Mouse (Mus musculus): ENCODE data around the gene Gli2.

The Gli2 gene

DNA sequence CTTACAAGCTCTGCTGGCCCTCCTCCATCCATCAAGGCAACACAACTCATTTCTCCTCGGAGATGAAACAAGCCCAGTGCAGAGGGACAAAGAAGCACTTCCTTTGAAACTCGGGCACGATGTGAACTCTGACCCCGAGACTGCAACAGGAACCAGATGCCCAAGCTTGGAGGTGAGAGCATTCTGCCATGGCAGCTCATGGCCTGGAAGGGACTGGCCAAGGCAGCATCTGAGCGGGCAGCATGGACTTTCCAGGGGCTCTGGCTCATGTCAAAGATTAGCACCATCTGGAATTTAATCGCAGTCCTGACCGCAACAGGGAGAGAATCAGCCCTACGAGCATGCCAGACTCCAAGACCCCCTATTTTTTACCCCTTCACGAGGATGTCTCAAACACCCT lies 148.5 kb downstream of the Gli2 start:
- DNase-seq (ENCODE audit: low read depth in 1 of 2, low spot score in 2 of 2) = no peak

DNA sequence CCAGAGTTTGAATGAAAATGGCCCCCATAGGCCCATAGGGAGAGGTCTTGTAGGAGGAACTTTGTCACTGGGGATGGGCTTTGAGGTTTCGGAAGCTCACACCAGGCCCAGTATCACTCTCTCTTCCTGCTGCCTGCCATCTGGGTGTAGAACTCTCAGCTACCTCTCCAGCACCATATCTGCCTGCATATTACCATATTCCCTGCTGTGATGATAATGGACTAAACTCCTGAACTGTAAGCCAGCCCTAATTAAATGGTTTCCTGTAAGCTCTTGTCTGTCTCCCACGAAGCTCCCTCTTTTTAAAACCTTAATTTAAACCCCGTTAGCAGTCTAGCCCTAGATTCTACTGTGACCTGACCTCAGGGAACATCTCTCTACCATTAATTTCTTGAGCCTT lies 149.0 kb downstream of the Gli2 start:
- no peak for DNase-seq (ENCODE audit: low read depth in 1 of 2, low spot score in 2 of 2)

DNA sequence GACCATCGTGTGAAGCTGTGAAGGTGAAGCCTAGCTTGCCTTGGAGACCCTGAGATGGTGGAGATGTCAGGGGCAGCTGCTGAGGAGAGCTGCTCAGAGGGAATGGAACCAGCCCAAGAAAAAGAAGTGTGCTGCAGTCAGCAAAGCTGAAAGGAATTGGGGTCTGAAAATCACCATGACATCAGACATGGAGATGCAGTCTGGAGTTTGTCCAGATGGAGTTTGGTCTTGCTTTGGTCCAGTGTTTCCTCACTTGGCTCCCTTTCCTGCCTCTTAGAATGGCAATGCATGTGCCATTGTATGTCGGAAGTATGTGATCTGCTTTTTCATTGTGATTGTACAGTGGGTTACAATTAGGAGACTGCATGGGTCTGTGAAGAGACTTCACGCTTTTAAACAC lies 149.7 kb downstream of the Gli2 start:
- DNase-seq (ENCODE audit: low read depth in 1 of 2, low spot score in 2 of 2) = no peak

GRCm38 (mm10) chr1:118901868-118902586 lies 151.4 kb downstream of the Gli2 start:
- no peak for DNase-seq (ENCODE audit: low read depth in 1 of 2, low spot score in 2 of 2)

DNA sequence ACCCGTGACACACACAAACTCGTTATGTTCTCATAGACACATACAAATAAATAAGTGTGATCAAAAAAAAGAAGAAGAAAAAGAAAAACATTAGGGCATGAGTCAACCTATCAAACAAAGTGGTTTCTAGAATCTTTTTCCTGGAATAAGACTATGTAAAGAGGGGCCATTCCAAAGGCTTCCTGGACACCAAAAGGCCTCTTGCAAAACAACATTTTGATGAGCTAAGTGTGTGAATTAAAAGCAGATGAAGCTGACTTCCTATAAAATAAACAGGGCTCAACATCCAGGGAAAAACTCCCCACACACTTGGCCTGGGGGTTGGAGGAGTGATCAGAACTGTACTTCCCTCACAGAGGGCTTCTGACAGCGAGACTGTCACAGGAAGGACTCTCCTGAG lies 155.1 kb downstream of the Gli2 start:
- DNase-seq (ENCODE audit: low read depth in 1 of 2, low spot score in 2 of 2) = no peak

GRCm38 (mm10) chr1:118895026-118895762 lies 158.2 kb downstream of the Gli2 start:
- no peak for DNase-seq (ENCODE audit: low read depth in 1 of 2, low spot score in 2 of 2)

DNA sequence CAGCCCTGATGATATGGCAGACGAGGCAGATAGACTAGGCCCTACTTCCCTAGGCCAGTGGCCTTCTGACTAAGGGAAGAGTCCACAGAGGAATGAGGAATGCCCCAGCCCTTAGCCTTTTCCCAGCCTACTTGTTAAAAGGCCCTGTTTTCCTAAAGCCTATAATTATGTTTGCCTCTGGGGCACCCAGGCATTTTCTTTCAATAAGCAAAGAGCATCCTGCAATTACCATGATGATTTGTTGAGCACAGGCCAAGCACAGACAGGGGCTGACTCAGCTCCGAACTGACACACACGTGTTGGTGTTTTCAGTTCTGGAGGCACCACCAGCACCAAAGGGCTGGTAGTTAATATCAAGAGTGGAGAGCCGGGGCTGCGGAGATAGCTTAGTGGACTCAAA lies 162.0 kb downstream of the Gli2 start:
- DNase-seq (ENCODE audit: low read depth in 1 of 2, low spot score in 2 of 2) = no peak

DNA sequence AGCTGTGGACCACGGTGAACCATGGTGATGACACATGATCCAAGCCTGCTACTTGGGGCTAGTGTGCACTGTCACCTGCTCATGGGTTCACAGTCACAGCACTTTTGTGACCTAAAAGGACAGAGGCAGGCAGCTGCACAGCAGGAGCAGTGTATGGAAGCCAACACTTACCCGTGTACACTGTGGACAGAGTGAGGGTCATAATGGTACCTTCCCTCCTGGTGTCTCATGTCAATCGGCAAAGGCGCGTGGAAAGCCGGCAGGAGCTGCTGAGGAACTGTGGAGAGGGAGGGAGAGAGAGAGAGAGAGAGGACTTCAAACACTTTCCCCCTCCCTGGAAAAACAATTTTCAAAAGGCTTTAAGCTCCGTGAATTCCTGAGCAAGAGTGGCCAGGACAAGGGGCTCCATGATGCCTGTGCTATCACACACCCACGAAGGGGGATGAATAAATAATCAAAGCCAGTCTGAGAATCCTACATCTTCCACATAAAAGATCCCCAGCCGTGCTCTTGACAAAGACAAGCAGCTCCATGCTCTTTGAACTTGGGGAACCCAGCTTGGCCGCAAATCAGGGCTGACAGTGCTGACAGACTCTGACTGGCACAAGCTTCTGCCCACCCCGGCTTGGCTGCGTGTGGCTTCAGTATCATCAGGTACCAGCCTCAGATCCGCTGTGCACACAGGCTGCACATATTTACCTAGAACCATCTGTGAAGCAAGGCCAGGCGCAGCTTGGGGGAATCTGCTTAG lies 163.1 kb downstream of the Gli2 start:
- DNase-seq (ENCODE audit: low read depth in 1 of 2, low spot score in 2 of 2) = no peak

DNA sequence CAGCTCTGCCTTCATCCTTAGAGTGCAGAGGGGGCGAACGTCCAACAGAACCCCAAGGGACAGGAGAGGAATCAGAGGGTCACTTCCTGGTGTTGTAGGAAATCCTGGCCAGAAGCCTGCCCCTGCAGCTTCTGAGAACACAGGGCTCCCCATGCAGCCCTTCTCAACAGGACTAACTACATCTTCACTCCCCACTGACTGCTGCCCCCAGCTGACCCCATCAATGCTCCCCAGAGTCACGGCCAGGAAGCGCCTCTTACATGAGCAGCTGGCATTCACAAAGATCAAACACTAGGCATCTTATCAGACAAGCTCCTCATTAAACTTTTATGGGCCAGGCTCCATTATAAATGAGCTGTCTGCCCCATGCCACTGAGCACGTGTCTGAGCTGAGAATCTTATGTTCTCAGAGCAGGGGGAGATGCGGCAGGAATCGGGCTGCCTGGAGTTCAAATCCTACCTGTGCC lies 172.6 kb downstream of the Gli2 start:
- no peak for DNase-seq (ENCODE audit: low read depth in 1 of 2, low spot score in 2 of 2)

DNA sequence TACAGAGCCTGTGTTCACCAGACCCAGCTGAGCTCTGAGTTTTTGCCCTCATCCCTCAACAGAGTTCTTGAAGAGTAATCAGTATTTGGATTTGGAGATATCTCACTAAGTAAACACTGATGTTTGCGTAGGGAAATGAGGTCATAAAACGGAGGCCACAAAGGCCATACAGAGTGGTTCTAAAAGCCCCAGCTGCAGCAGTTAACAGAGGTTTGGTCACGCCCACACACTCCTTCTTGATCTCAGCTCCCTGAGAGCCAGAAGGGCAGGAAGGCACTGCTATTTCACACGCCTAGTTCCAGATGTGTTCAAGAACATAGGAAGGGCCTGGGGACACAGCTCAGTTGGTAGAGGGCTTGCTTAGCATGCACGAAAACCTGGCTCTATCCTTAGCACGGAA lies 175.1 kb downstream of the Gli2 start:
- DNase-seq (ENCODE audit: low read depth in 1 of 2, low spot score in 2 of 2) = no peak

GRCm38 (mm10) chr1:118875227-118875626 lies 178.2 kb downstream of the Gli2 start:
- no peak for DNase-seq (ENCODE audit: low read depth in 1 of 2, low spot score in 2 of 2)

GRCm38 (mm10) chr1:118873559-118873958 lies 179.9 kb downstream of the Gli2 start:
- DNase-seq (ENCODE audit: low read depth in 1 of 2, low spot score in 2 of 2) = no peak

- DNase-seq (ENCODE audit: low read depth in 1 of 2, low spot score in 2 of 2) = no peak
These were observed 188.7 kb downstream of the Gli2 start for GRCm38 (mm10) chr1:118864735-118865134.

GRCm38 (mm10) chr1:118864031-118864430 lies 189.4 kb downstream of the Gli2 start:
- no peak for DNase-seq (ENCODE audit: low read depth in 1 of 2, low spot score in 2 of 2)

DNA sequence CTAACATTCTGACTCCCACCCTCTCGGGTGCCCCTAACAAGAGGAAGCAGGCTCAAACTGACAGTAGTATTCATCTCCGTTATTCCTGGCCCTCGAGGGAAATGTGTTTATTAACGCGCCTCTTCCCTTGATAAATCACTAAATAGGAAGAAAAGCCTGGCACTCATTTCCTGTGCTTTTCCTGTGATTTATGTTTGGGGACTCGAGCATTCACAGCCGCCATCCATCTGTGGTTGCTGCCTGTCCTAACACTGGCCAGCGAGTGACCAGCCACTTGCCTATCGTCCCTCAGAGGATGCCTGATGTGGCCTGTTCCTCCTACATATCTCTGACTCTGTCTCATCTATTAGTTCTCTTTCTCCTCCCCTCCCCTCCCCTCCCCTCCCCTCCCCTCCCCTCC lies 195.3 kb downstream of the Gli2 start:
- DNase-seq (ENCODE audit: low read depth in 1 of 2, low spot score in 2 of 2) = no peak

DNA sequence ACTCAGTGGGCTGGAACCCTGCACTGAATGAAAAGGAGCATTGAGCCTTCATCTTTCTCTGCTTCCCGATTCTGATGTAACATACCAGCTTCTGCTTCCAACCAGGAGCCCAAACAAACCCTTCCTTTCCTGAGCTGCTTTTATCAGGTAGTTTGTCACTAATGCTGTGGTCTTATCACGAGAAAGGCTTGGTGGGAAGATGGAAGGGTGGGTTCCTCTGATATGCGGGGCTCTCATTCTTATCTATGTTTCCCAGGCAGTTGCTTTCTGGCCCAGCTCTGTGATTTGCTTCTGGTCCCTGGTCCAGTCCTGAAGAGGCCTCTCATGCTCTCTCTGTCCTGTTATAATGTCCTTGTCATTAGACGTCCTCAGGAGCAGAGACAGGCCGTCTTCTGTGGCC lies 222.8 kb downstream of the Gli2 start:
- no peak for DNase-seq (ENCODE audit: low read depth in 1 of 2, low spot score in 2 of 2)

GRCm38 (mm10) chr1:118826614-118827013 lies 226.8 kb downstream of the Gli2 start:
- DNase-seq (ENCODE audit: low read depth in 1 of 2, low spot score in 2 of 2) = no peak

DNA sequence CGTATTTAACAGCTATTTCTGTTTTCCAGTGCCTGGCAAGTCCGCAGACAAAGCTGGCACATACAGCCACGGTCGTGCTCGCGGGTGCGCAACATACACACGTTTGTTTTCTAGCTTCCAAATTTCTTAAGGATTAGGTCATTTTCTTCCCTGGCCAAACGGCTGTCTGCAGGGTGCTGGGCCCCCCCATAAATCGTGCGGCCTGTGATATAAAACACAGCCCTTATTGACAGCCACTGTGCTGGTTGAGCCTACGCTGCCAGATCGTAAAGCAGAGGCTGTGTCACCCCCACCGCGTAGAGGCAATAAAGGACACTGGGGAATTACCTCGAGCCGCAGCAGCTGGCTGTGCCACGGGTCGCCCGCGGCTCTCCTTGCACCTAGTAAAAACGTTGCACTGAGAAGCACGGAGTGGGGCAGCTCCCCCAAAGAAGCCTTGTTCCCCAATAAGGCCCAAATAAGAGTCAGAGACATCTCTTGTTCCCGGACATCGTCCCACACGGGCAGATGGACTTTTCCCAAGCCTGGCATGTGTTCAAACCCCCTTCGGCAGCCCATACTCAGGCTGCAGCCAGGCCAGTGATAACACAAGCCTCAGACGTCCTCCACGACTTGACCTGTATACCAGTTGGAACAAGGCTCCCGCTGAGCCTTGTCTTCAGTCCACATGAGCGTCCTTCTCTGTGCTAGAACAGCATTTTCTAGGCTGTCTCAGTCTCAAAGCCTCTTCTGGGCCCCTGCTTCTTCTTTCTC lies 227.8 kb downstream of the Gli2 start:
- DNase-seq (ENCODE audit: low read depth in 1 of 2, low spot score in 2 of 2) = no peak

- no peak for DNase-seq (ENCODE audit: low read depth in 1 of 2, low spot score in 2 of 2)
These were observed 228.4 kb downstream of the Gli2 start for GRCm38 (mm10) chr1:118825035-118825434.

GRCm38 (mm10) chr1:118822258-118822657 lies 231.2 kb downstream of the Gli2 start:
- DNase-seq (ENCODE audit: low read depth in 1 of 2, low spot score in 2 of 2) = no peak

DNA sequence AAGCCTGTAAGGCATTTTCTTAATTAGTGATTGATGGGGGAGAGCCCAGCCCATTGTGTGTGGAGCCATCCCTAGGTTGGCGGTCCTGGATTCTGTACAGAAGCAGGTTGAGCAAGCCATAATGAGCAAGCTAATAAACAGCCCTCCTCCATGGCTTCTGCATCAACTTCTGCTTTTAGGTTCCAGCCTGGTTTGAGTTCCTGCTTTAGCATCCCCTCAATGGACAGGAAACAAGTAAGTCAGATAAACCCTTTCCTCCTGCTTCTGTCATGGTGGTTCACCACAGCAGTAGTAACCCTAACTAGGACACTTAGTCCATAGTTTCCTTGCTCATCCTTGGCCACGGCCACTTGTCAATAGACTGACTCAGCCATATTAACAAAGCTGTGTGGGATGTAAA lies 238.4 kb downstream of the Gli2 start:
- no peak for DNase-seq (ENCODE audit: low read depth in 1 of 2, low spot score in 2 of 2)

All from monocyte, adult 2 months (primary cell).